Mouse (Mus musculus) liver, adult 2 months (tissue): ENCODE measurements around the gene Pdk2. TPM values are rescaled to one million over a fixed set of nuclear protein-coding genes. Genes with fewer than 3 reads are reported as not detected.

Experiments
- DNase-seq: peaks from one replicate; pipeline ENCODE4 v3.0.0-alpha.2; 2011; ENCODE audit warnings: low read depth, low spot score; ENCODE audit errors: extremely low read depth
- H3K27ac ChIP-seq: fragments of 200-500 bp; replicated peaks from 2 replicates; pipeline ENCODE4 v1.5.1; 2012; ENCODE audit warnings: low read depth, mild to moderate bottlenecking, control low read depth, inconsistent platforms, low read length; ENCODE audit not compliant: insufficient read depth
- H3K27me3 ChIP-seq: fragments of 200-500 bp; 2 replicates; pipeline ENCODE4 v1.6.1; 2012; ENCODE audit warnings: mild to moderate bottlenecking, moderate library complexity, low read length, inconsistent platforms; ENCODE audit not compliant: control insufficient read depth, insufficient read depth
- H3K36me3 ChIP-seq: fragments of 200-500 bp; 2 replicates; pipeline ENCODE4 v1.6.1; 2012; ENCODE audit warnings: low read length, inconsistent platforms; ENCODE audit not compliant: control insufficient read depth, insufficient read depth
- H3K4me1 ChIP-seq: fragments of 200-500 bp; 2 replicates; pipeline ENCODE4 v1.6.1; 2011; ENCODE audit warnings: low read length; ENCODE audit not compliant: control insufficient read depth, insufficient read depth
- H3K4me3 ChIP-seq: fragments of 200-500 bp; 2 replicates; pipeline ENCODE4 v1.5.1; 2011; ENCODE audit warnings: low read depth, mild to moderate bottlenecking, control low read depth, low read length, moderate library complexity; ENCODE audit not compliant: insufficient read depth
- H3K79me2 ChIP-seq: fragments of 200-500 bp; 2 replicates; pipeline ENCODE4 v1.6.1; 2012; ENCODE audit warnings: inconsistent platforms, mild to moderate bottlenecking, low read length, moderate library complexity; ENCODE audit not compliant: control insufficient read depth, insufficient read depth
- H3K9ac ChIP-seq: fragments of 200-500 bp; 2 replicates; pipeline ENCODE4 v1.6.1; 2012; ENCODE audit warnings: low read depth, mild to moderate bottlenecking, control low read depth, inconsistent platforms, low read length
- CTCF ChIP-seq: fragments of 200-500 bp; IDR thresholded peaks from 2 replicates; pipeline ENCODE4 v1.5.1; 2011; ENCODE audit warnings: low read depth, low read length, control low read depth
- POLR2A ChIP-seq: fragments of 200-500 bp; IDR thresholded peaks from 2 replicates; pipeline ENCODE4 v1.6.1; 2011; ENCODE audit warnings: low read length, control low read depth; ENCODE audit not compliant: insufficient read depth; ENCODE audit errors: extremely low read depth
- WGBS: fragments of 180-500 bp; shearing (Covaris S2); methylation state at CpG from one replicate; pipeline ENCODE4 v1.1.7; 2018; 5-methylcytosine and 5-hydroxymethylcytosine counted together
- polyA plus RNA-seq: library from polyadenylated mRNA; depleted of rRNA; stranded (reverse); fragments of >200 nt; gene quantifications from 2 replicates; pipeline ENCODE4 v1.2.3, GENCODE M21; 2012
- total RNA-seq: library from RNA; depleted of rRNA; stranded (reverse); fragments of >200 nt; gene quantifications from 2 replicates; pipeline ENCODE4 v1.2.3, GENCODE M21; 2014

Pdk2 gene
- total and polyA plus RNA-seq, 2 experiments: 17.7 to 101 TPM

GRCm38 (mm10) chr11:95043608-95044007 is 2.5 kb upstream of the Pdk2 start:
- 74% methylated on average over 7 of the region's 7 CpGs for WGBS
- TF ChIP-seq POLR2A: no peak
- no peak for TF ChIP-seq CTCF
- Histone ChIP-seq H3K9ac (no peak overlapping the region), H3K27ac (no peak overlapping the region), H3K79me2 (no peaks in the 10 kb centered on the region), H3K4me3 (no peak overlapping the region), H3K27me3 (no peaks in the 10 kb centered on the region), H3K4me1 (peaks cover 21% of the 10 kb centered on the region), H3K36me3 (no peaks in the 10 kb centered on the region)
- DNase-seq: no peak

GRCm38 (mm10) chr11:95043060-95043459 is 1.9 kb upstream of the Pdk2 start:
- Histone ChIP-seq H3K27me3 (no peaks in the 10 kb centered on the region), H3K4me1 (peaks cover 25% of the 10 kb centered on the region), H3K36me3 (no peaks in the 10 kb centered on the region), H3K27ac (no peak overlapping the region), H3K4me3 (no peak overlapping the region), H3K9ac (no peak overlapping the region), H3K79me2 (no peaks in the 10 kb centered on the region)
- WGBS: 92% methylated on average over 4 of the region's 4 CpGs
- no peak for TF ChIP-seq CTCF
- TF ChIP-seq POLR2A: no peak
- no peak for DNase-seq

DNA sequence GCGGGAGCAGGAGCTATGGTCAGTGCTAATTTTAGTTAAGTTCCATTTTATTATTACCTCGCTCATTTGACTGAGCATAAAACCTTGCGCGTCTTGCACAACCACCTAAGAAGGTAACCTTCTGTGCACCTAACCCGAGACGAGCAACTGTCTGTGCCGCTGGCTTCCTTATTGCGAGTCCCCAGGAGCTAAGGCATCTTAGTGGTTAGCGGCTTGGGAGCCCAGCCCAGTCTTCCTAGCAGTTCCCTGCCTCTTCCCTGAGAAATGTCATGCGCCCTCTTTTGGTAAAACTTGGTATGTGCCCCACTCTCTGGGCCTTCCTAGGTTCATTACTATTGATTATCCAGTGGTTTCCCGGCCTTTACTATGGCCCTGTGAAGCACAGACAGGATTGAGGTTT is 942 bp upstream of the Pdk2 start:
- Histone ChIP-seq H3K27ac (peak overlapping the region; percentile 48), H3K36me3 (peaks cover 3% of the 10 kb centered on the region; the same call in 1 of the 2 replicates), H3K4me1 (peaks cover 21% of the 10 kb centered on the region), H3K9ac (peak overlapping the region; percentile 52), H3K79me2 (no peaks in the 10 kb centered on the region), H3K27me3 (no peaks in the 10 kb centered on the region), H3K4me3 (peak overlapping the region; percentile 41)
- TF ChIP-seq CTCF (peak; percentile 63), POLR2A (no peak)
- under 1% methylated on average over 11 of the region's 11 CpGs for WGBS
- DNase-seq: peak; percentile 87

GRCm38 (mm10) chr11:95040491-95041138 is 539 bp downstream of the Pdk2 start:
- Histone ChIP-seq H3K27me3 (no peaks in the 10 kb centered on the region), H3K27ac (peak overlapping the region; percentile 91), H3K79me2 (no peaks in the 10 kb centered on the region), H3K9ac (peak overlapping the region; percentile 92), H3K36me3 (peaks cover 5% of the 10 kb centered on the region; the same call in 1 of the 2 replicates), H3K4me3 (peak overlapping the region; percentile 84), H3K4me1 (peaks cover 20% of the 10 kb centered on the region)
- peak; percentile 94 for DNase-seq
- peak; percentile 64; the same call in 1 of the 2 replicates for TF ChIP-seq POLR2A
- TF ChIP-seq CTCF: no peak
- under 1% methylated on average over 20 of the region's 20 CpGs for WGBS

DNA sequence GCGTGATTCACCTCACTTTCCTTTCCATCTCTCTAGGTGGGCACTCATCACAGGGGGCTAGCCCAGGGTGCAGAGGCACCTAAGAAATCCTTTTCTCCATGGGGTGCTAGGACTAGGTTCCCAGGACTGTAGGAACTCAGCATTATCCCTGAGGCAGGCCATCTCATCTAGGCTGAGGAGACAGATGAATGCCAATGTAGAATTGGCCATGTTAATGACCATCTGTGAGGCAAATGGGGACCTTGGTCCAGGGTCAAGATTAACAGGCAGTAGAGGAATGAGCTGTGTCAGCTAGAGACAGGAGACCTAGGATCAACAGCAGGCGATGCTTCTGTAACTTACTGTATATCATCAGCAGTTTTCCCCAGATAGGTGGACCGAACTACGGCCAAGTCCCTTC is 1.4 kb downstream of the Pdk2 start:
- H3K79me2 ChIP-seq: no peaks in the 10 kb centered on the region
- peak overlapping the region; percentile 91 for H3K27ac ChIP-seq
- DNase-seq: peak; percentile 54
- H3K4me1 ChIP-seq: peaks cover 20% of the 10 kb centered on the region
- WGBS: 61% methylated on average over 4 of the region's 4 CpGs
- no peaks in the 10 kb centered on the region for H3K27me3 ChIP-seq
- peak overlapping the region; percentile 84; the same call in 1 of the 2 replicates for H3K4me3 ChIP-seq
- H3K9ac ChIP-seq: peak overlapping the region; percentile 92
- H3K36me3 ChIP-seq: peaks cover 5% of the 10 kb centered on the region; the same call in 1 of the 2 replicates
- TF ChIP-seq CTCF (no peak), POLR2A (no peak)
